Mouse (Mus musculus): ENCODE data around the gene Map1a.

GRCm38 (mm10) chr2:121287850-121288249 lies 1.6 kb upstream of the Map1a start:
- TF ChIP-seq CTCF (IDR thresholded peaks at IDR 0.05; ENCODE audit: low read depth, low read length) = no peak
- no peak for TF ChIP-seq POLR2A (IDR thresholded peaks at IDR 0.05; ENCODE audit: extremely low read depth, insufficient read depth, low read length)

Measured in liver, adult 2 months (tissue).